Mouse (Mus musculus) brain, adult 2 months (tissue): Measurements from ENCODE around the gene Mlh3.

Experiments used
- DNase-seq: peaks from one replicate; pipeline ENCODE4 v3.0.0; 2011; ENCODE audit warnings: low read depth, low spot score

Mlh3 gene

GRCm38 (mm10) chr12:85192461-85193108, 77.8 kb downstream of the Mlh3 start:
- DNase-seq: peak; percentile 37

DNA sequence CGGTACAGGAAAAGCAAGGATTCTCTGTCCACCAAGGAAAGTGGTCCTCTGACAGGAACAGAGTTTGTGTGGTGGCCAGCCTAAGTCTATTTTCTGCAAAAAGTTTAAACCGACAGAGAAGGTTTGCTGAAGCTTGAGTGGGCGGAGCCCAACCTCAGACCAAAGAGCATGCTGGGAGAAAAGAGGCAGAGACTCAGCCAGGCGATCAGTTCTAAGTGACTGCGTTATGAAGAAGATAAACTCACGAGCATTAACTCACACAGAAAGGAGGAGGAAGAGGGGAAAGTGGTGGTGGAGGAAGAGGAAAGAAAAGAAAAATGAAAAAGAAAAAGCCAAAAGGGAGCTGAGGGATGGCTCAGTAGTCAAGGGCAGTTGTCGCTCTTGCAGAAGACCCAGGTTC, 80.1 kb downstream of the Mlh3 start:
- DNase-seq: no peak

- no peak for DNase-seq
Observed at GRCm38 (mm10) chr12:85186361-85186760, 84.0 kb downstream of the Mlh3 start.

DNA sequence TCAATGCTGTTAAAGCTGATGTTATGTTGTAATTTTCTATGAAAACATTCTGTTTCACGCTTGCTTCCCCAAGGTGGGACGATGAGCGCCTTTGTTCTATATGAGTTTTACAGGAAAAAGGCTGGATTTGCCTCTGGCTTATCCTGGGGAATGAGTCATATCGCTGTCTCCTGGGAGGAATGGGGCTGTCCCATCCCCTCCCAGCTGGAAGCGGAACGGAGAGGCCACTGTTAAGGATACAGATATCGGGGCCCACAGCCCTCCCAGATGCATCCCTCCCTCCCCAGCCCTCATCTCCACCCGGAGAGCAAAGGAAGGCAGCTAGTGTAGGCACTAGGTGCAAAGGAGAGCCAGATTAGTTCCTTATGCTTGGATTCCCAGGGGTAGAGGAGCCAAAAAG, 84.6 kb downstream of the Mlh3 start:
- no peak for DNase-seq
